In genomic region chr8:88697642-88698031, GRCm38 (mm10) we compare ENCODE assay signal across 8 mouse cellular contexts. TPM values are rescaled to one million over a fixed set of nuclear protein-coding genes. Genes with fewer than 3 reads are reported as not detected.
DNase-seq lines count a peak whose midpoint lies in the region; ATAC-seq and TF ChIP-seq lines count a peak whose summit lies in the region.

No protein-coding gene starts in this region.

- H3K9ac ChIP-seq in hindbrain, postnatal 0 days (replicated peaks; ENCODE audit: low read length), result peak overlapping the region; percentile 84

- no peaks in the 10 kb centered on the region for H3K27me3 ChIP-seq in hindbrain, postnatal 0 days (ENCODE audit: insufficient read depth, low read length)
- H3K27me3 ChIP-seq in midbrain, embryonic 10.5 days (ENCODE audit: low read depth, poor library complexity, severe bottlenecking), result 0 out of 2 replicates have a peak, but pooled peaks cover 7% of the 10 kb centered on the region

- no peaks in the 10 kb centered on the region for H3K9me3 ChIP-seq in hindbrain, postnatal 0 days (ENCODE audit: low read length)
- H3K9me3 ChIP-seq in midbrain, embryonic 10.5 days (replicated peaks), result no peaks in the 10 kb centered on the region

- DNase-seq in lung, adult 2 months, result peak; percentile 26
- DNase-seq in lung, postnatal 14 days, result no peak
- DNase-seq in adrenal gland, adult 8-10 months, result peak; percentile 61
- peak; percentile 38 for DNase-seq in fibroblast of lung, adult 2 months (ENCODE audit: low read depth)
- DNase-seq in hindbrain, postnatal 0 days (ENCODE audit: low spot score), result no peak
- DNase-seq in midbrain, embryonic 10.5 days (ENCODE audit: low spot score), result no peak
- DNase-seq in embryo, embryonic 10.5 days (ENCODE audit: low spot score), result no peak

- 5% methylated on average over 4 of the region's 4 CpGs for WGBS in lung, adult 2 months
- WGBS in hindbrain, postnatal 0 days, result 13% methylated on average over 4 of the region's 4 CpGs
- 24% methylated on average over 4 of the region's 4 CpGs for WGBS in midbrain, embryonic 10.5 days

- peaks cover 4% of the 10 kb centered on the region for H3K4me1 ChIP-seq in lung, adult 2 months (ENCODE audit: control insufficient read depth, insufficient read depth, low read length)
- H3K4me1 ChIP-seq in hindbrain, postnatal 0 days (ENCODE audit: insufficient read depth, low read length), result no peaks in the 10 kb centered on the region
- H3K4me1 ChIP-seq in midbrain, embryonic 10.5 days, result peaks cover 18% of the 10 kb centered on the region

- no peak for TF ChIP-seq POLR2A in lung, adult 2 months (IDR thresholded peaks at IDR 0.05; ENCODE audit: borderline replicate concordance, extremely low read depth, low read depth, low read length)

- peak overlapping the region; percentile 83 for H3K27ac ChIP-seq in hindbrain, postnatal 0 days
- H3K27ac ChIP-seq in midbrain, embryonic 10.5 days (replicated peaks), result peak overlapping the region; percentile 89

- peak overlapping the region; percentile 70 for H3K4me2 ChIP-seq in hindbrain, postnatal 0 days (ENCODE audit: low read depth, low read length)

- no peak for ATAC-seq in hindbrain, postnatal 0 days
- ATAC-seq in frontal cortex, adult (ENCODE audit: low TSS enrichment), result no peak

- no peak for TF ChIP-seq CTCF in lung, adult 2 months (IDR thresholded peaks at IDR 0.05; ENCODE audit: insufficient read depth, low read length)
- TF ChIP-seq CTCF in hindbrain, postnatal 0 days (IDR thresholded peaks at IDR 0.05; ENCODE audit: low read depth), result no peak

- peak overlapping the region; percentile 81 for H3K4me3 ChIP-seq in lung, adult 2 months (replicated peaks; ENCODE audit: extremely low read depth, low read depth, low read length)
- H3K4me3 ChIP-seq in hindbrain, postnatal 0 days (ENCODE audit: low read length), result peak overlapping the region; percentile 83
- peak overlapping the region; percentile 91 for H3K4me3 ChIP-seq in midbrain, embryonic 10.5 days

- H3K36me3 ChIP-seq in hindbrain, postnatal 0 days (ENCODE audit: insufficient read depth, low read length), result no peaks in the 10 kb centered on the region
- no peaks in the 10 kb centered on the region for H3K36me3 ChIP-seq in midbrain, embryonic 10.5 days

RNA-seq across cellular contexts. Expression of gene Cyld, which starts 0.8 kb away (rescaled TPM):
- polyA plus RNA-seq in lung, adult 2 months (2012; rRNA removed), result 5.2 and 8.7 TPM in 2 replicates
- 10 to 100 TPM; 60.8 to 90.1 (median 80.9) TPM for total RNA-seq in adrenal gland, adult 8-10 months (2022)
- 13.1 and 16.2 TPM in 2 replicates for total RNA-seq in hindbrain, postnatal 0 days (2014; rRNA removed)
- 11.0 and 11.9 TPM in 2 replicates for polyA plus RNA-seq in hindbrain, postnatal 0 days (2015; fragmentation: Nextera tagmentation; extraction: Ambion mirVana)
- polyA plus RNA-seq in midbrain, embryonic 10.5 days (2016; fragmentation: Nextera tagmentation; extraction: Ambion mirVana), result 9.0 and 11.3 TPM in 2 replicates

RNA-seq across cellular contexts. Expression of gene Nod2, which starts 50.5 kb away (rescaled TPM):
- polyA plus RNA-seq in lung, adult 2 months (2012; rRNA removed), result 4.0 and 5.0 TPM in 2 replicates
- total RNA-seq in adrenal gland, adult 8-10 months (2022), result 1 to 10 TPM; 1.0 to 2.1 (median 1.4) TPM
- 0.32 and 1.7 TPM in 2 replicates for total RNA-seq in hindbrain, postnatal 0 days (2014; rRNA removed)
- polyA plus RNA-seq in hindbrain, postnatal 0 days (2015; fragmentation: Nextera tagmentation; extraction: Ambion mirVana), result 0.05 TPM in 1 of 2 replicates, not detected in the other
- 0.10 TPM in 2 replicates for polyA plus RNA-seq in midbrain, embryonic 10.5 days (2016; fragmentation: Nextera tagmentation; extraction: Ambion mirVana)

Comparison
In these comparisons a context has a peak if more than half of its experiments do, and no peak if none do; other contexts are left out.
1. DNase-seq: peak in lung, adult 2 months (single experiment), adrenal gland, adult 8-10 months (single experiment) and fibroblast of lung, adult 2 months (single experiment); none in lung, postnatal 14 days (single experiment), hindbrain, postnatal 0 days (single experiment), midbrain, embryonic 10.5 days (single experiment) and embryo, embryonic 10.5 days (single experiment).
2. Peak in every context shown above with its lines, with median percentiles within 50 percentile points of each other: H3K4me3 ChIP-seq.